Mouse (Mus musculus) kidney, embryonic 15.5 days (tissue): ENCODE measurements around the gene Hoxc12. TPM values are rescaled to one million over a fixed set of nuclear protein-coding genes. Genes with fewer than 3 reads are reported as not detected.
A peak's percentile ranks its signal among the peaks of the same experiment; 100 is the strongest.

Experiments
- ATAC-seq: fragments of 200-750 bp; cut with Nextera tagmentation; replicated peaks from 2 replicates; pipeline ENCODE4 v1.8.0; 2017; ENCODE audit warnings: moderate TSS enrichment; ENCODE audit not compliant: low FRiP score
- H3K27ac ChIP-seq: fragments of 300-500 bp; sonication (generic); 2 replicates; pipeline ENCODE4 v1.5.1; 2015; ENCODE audit warnings: mild to moderate bottlenecking, inconsistent platforms
- H3K27me3 ChIP-seq: fragments of 300-500 bp; sonication (generic); 2 replicates; pipeline ENCODE4 v1.6.1; 2015; ENCODE audit warnings: inconsistent platforms
- H3K36me3 ChIP-seq: fragments of 300-500 bp; sonication (generic); 2 replicates; pipeline ENCODE4 v1.6.1; 2015; ENCODE audit warnings: inconsistent platforms
- H3K4me1 ChIP-seq: fragments of 300-500 bp; sonication (generic); 2 replicates; pipeline ENCODE4 v1.6.1; 2015; ENCODE audit warnings: inconsistent platforms
- H3K4me2 ChIP-seq: fragments of 300-500 bp; sonication (generic); 2 replicates; pipeline ENCODE4 v1.6.1; 2015; ENCODE audit warnings: moderate library complexity, mild to moderate bottlenecking, inconsistent platforms
- H3K4me3 ChIP-seq: fragments of 300-500 bp; sonication (generic); replicated peaks from 2 replicates; pipeline ENCODE4 v1.5.1; 2015; ENCODE audit warnings: mild to moderate bottlenecking, inconsistent platforms
- H3K9ac ChIP-seq: fragments of 300-500 bp; sonication (generic); 2 replicates; pipeline ENCODE4 v1.6.1; 2015; ENCODE audit warnings: mild to moderate bottlenecking, inconsistent platforms
- H3K9me3 ChIP-seq: fragments of 300-500 bp; sonication (generic); replicated peaks from 2 replicates; pipeline ENCODE4 v1.6.1; 2016; ENCODE audit warnings: inconsistent platforms
- WGBS: fragments of 180-500 bp; shearing (Covaris S2); methylation state at CpG from one replicate; pipeline ENCODE4 v1.1.7; 2015; ENCODE audit warnings: mixed read lengths; 5-methylcytosine and 5-hydroxymethylcytosine counted together
- polyA plus RNA-seq: library from polyadenylated mRNA; unstranded; fragments of >200 nt; fragmentation: Nextera tagmentation; extraction: Ambion mirVana; gene quantifications from 2 replicates; pipeline ENCODE4 v1.2.1, GENCODE M21; 2015

The Hoxc12 gene
- polyA plus RNA-seq, 1 experiment from 2014 or later: not detected

- Histone ChIP-seq H3K36me3 (no peaks in the 10 kb centered on the region), H3K27me3 (peaks cover 99% of the 10 kb centered on the region), H3K4me2 (peak within 1 kb of the TSS; percentile 51), H3K4me3 (peak within 1 kb of the TSS; percentile 26), H3K9ac (no peak within 1 kb of the TSS), H3K4me1 (peaks cover 22% of the 10 kb centered on the region), H3K9me3 (no peaks in the 10 kb centered on the region), H3K27ac (no peak within 1 kb of the TSS)
- WGBS: under 1% methylated on average over 74 of the region's 88 CpGs
- ATAC-seq: peak; percentile 68
These were observed 15.2 kb upstream of the Hoxc12 start, which contains the start of gene Hoxc13 for GRCm38 (mm10) chr15:102921053-102922011. Gene Hoxc13, plus strand, starts transcription at chr15:102921103.

GRCm38 (mm10) chr15:102922012-102922362 is 14.6 kb upstream of the Hoxc12 start:
- peak overlapping the region; percentile 26 for H3K4me3 ChIP-seq
- no peaks in the 10 kb centered on the region for H3K36me3 ChIP-seq
- no peak overlapping the region for H3K9ac ChIP-seq
- no peaks in the 10 kb centered on the region for H3K9me3 ChIP-seq
- H3K27me3 ChIP-seq: peaks cover 99% of the 10 kb centered on the region
- under 1% methylated on average over 24 of the region's 24 CpGs for WGBS
- peaks cover 22% of the 10 kb centered on the region for H3K4me1 ChIP-seq
- H3K4me2 ChIP-seq: 0 out of 2 replicates have a peak overlapping the region, but pooled peaks have one; percentile 51
- H3K27ac ChIP-seq: no peak overlapping the region
- peak; percentile 54 for ATAC-seq

- WGBS: 15% methylated on average over 6 of the region's 6 CpGs
- Histone ChIP-seq H3K4me2 (no peak overlapping the region), H3K9me3 (no peaks in the 10 kb centered on the region), H3K27me3 (peaks cover 99% of the 10 kb centered on the region), H3K27ac (no peak overlapping the region), H3K9ac (no peak overlapping the region), H3K4me1 (peaks cover 22% of the 10 kb centered on the region), H3K36me3 (no peaks in the 10 kb centered on the region), H3K4me3 (no peak overlapping the region)
- no peak for ATAC-seq
These were observed 13.7 kb upstream of the Hoxc12 start for GRCm38 (mm10) chr15:102922636-102923500.

- H3K4me3 ChIP-seq: no peak overlapping the region
- H3K4me2 ChIP-seq: no peak overlapping the region
- WGBS: 1% methylated on average over 40 of the region's 40 CpGs
- ATAC-seq: no peak
- H3K27ac ChIP-seq: no peak overlapping the region
- H3K9me3 ChIP-seq: no peaks in the 10 kb centered on the region
- no peak overlapping the region for H3K9ac ChIP-seq
- no peaks in the 10 kb centered on the region for H3K36me3 ChIP-seq
- H3K4me1 ChIP-seq: peaks cover 6% of the 10 kb centered on the region; the same call in 1 of the 2 replicates
- peaks cover 99% of the 10 kb centered on the region for H3K27me3 ChIP-seq
These were observed 9.4 kb upstream of the Hoxc12 start for GRCm38 (mm10) chr15:102927032-102927645.

- peaks cover 100% of the 10 kb centered on the region for H3K27me3 ChIP-seq
- peaks cover 16% of the 10 kb centered on the region for H3K4me1 ChIP-seq
- WGBS: 2% methylated on average over 23 of the region's 23 CpGs
- no peaks in the 10 kb centered on the region for H3K9me3 ChIP-seq
- H3K9ac ChIP-seq: no peak overlapping the region
- no peaks in the 10 kb centered on the region for H3K36me3 ChIP-seq
- no peak overlapping the region for H3K27ac ChIP-seq
- H3K4me2 ChIP-seq: no peak overlapping the region
- no peak for ATAC-seq
- no peak overlapping the region for H3K4me3 ChIP-seq
These were observed 4.7 kb upstream of the Hoxc12 start for GRCm38 (mm10) chr15:102931706-102932358.

GRCm38 (mm10) chr15:102934438-102934837 is 2.1 kb upstream of the Hoxc12 start:
- Histone ChIP-seq H3K36me3 (no peaks in the 10 kb centered on the region), H3K4me3 (no peak overlapping the region), H3K27ac (no peak overlapping the region), H3K4me2 (no peak overlapping the region; the same call in 1 of the 2 replicates), H3K9ac (no peak overlapping the region), H3K4me1 (peaks cover 24% of the 10 kb centered on the region), H3K9me3 (no peaks in the 10 kb centered on the region), H3K27me3 (peaks cover 100% of the 10 kb centered on the region)
- no peak for ATAC-seq
- 3% methylated on average over 12 of the region's 12 CpGs for WGBS

GRCm38 (mm10) chr15:102934897-102935296 is 1.7 kb upstream of the Hoxc12 start:
- under 1% methylated on average over 27 of the region's 27 CpGs for WGBS
- 0 out of 2 replicates have a peak overlapping the region, but pooled peaks have one; percentile 18 for H3K4me3 ChIP-seq
- H3K4me1 ChIP-seq: peaks cover 29% of the 10 kb centered on the region
- no peak for ATAC-seq
- peaks cover 100% of the 10 kb centered on the region for H3K27me3 ChIP-seq
- H3K36me3 ChIP-seq: no peaks in the 10 kb centered on the region
- no peak overlapping the region for H3K9ac ChIP-seq
- no peaks in the 10 kb centered on the region for H3K9me3 ChIP-seq
- H3K27ac ChIP-seq: no peak overlapping the region
- peak overlapping the region; percentile 27 for H3K4me2 ChIP-seq

- Histone ChIP-seq H3K4me2 (0 out of 2 replicates have a peak overlapping the region, but pooled peaks have one; percentile 17), H3K4me3 (no peak overlapping the region), H3K9ac (no peak overlapping the region), H3K4me1 (peaks cover 22% of the 10 kb centered on the region), H3K9me3 (no peaks in the 10 kb centered on the region), H3K36me3 (no peaks in the 10 kb centered on the region), H3K27me3 (peaks cover 100% of the 10 kb centered on the region), H3K27ac (no peak overlapping the region)
- WGBS: 1% methylated on average over 50 of the region's 50 CpGs
- ATAC-seq: no peak
These were observed 594 bp downstream of the Hoxc12 start for GRCm38 (mm10) chr15:102937036-102937666.

GRCm38 (mm10) chr15:102939256-102940155 is 2.9 kb downstream of the Hoxc12 start:
- Histone ChIP-seq H3K9me3 (no peaks in the 10 kb centered on the region), H3K4me1 (peaks cover 32% of the 10 kb centered on the region), H3K4me2 (peak overlapping the region; percentile 40), H3K27ac (no peak overlapping the region), H3K36me3 (no peaks in the 10 kb centered on the region), H3K9ac (no peak overlapping the region), H3K27me3 (peaks cover 100% of the 10 kb centered on the region), H3K4me3 (peak overlapping the region; percentile 6; the same call in 1 of the 2 replicates)
- 1% methylated on average over 34 of the region's 34 CpGs for WGBS
- ATAC-seq: 0 out of 2 replicates have a peak, but pooled peaks have one; percentile 46
